Mouse (Mus musculus): ENCODE data around the gene Gm29609. TPM values are rescaled to one million over a fixed set of nuclear protein-coding genes. Genes with fewer than 3 reads are reported as not detected.
A peak's percentile ranks its signal among the peaks of the same experiment; 100 is the strongest.

Gene Gm29609
- polyA plus RNA-seq, 1 experiment: 2.6 TPM

- peak overlapping the region; percentile 95 for H3K4me3 ChIP-seq
- TF ChIP-seq MYOG (IDR thresholded peaks at IDR 0.05; ENCODE audit: control insufficient read depth in 1 of 3, insufficient read depth in 1 of 3, insufficient read length in 2 of 3, low read depth in 2 of 3) (peak; percentile 11 to 66 (median 42)), CEBPB (IDR thresholded peaks at IDR 0.05; ENCODE audit: insufficient read depth, poor library complexity, severe bottlenecking) (no peak), MYOD1 (IDR thresholded peaks at IDR 0.05; ENCODE audit: control insufficient read depth in 1 of 3, insufficient read length in 2 of 3, low read depth in 2 of 3) (peak in 2 of 3 experiments; percentile 27 to 40)
- no peaks in the 10 kb centered on the region for H3K27me3 ChIP-seq (ENCODE audit: control insufficient read depth, insufficient read depth, insufficient read length)
- H3K79me2 ChIP-seq (ENCODE audit: control insufficient read depth, insufficient read depth): peaks cover 12% of the 10 kb centered on the region
- H3ac ChIP-seq (ENCODE audit: control insufficient read depth, insufficient read length): peak overlapping the region; percentile 62
- peaks cover 31% of the 10 kb centered on the region for H3K36me3 ChIP-seq (ENCODE audit: control insufficient read depth, insufficient read depth)
- H3K4me2 ChIP-seq (ENCODE audit: low read depth): peak overlapping the region; percentile 75
These were observed 12.6 kb upstream of the Gm29609 start for GRCm38 (mm10) chr5:31192045-31192938.

GRCm38 (mm10) chr5:31190201-31190600, 10.5 kb upstream of the Gm29609 start:
- no peak overlapping the region for H3K4me3 ChIP-seq
- H3K79me2 ChIP-seq (ENCODE audit: control insufficient read depth, insufficient read depth): peaks cover 12% of the 10 kb centered on the region
- no peak overlapping the region for H3ac ChIP-seq (ENCODE audit: control insufficient read depth, insufficient read length)
- H3K27me3 ChIP-seq (ENCODE audit: control insufficient read depth, insufficient read depth, insufficient read length): no peaks in the 10 kb centered on the region
- no peak overlapping the region for H3K4me2 ChIP-seq (ENCODE audit: low read depth)
- TF ChIP-seq POLR2AphosphoS2 (IDR thresholded peaks at IDR 0.05; ENCODE audit: insufficient read length, low read depth) (no peak), REST (IDR thresholded peaks at IDR 0.05; ENCODE audit: insufficient read depth, insufficient read length) (no peak), E2F4 (IDR thresholded peaks at IDR 0.05; ENCODE audit: insufficient read depth) (no peak), POLR2A (IDR thresholded peaks at IDR 0.05; ENCODE audit: insufficient read length, low read depth) (no peak), TCF3 (IDR thresholded peaks at IDR 0.05; ENCODE audit: insufficient read length, low read depth) (no peak), SRF (IDR thresholded peaks at IDR 0.05; ENCODE audit: control insufficient read depth, insufficient read length, low read depth) (no peak), CEBPB (IDR thresholded peaks at IDR 0.05; ENCODE audit: insufficient read depth, poor library complexity, severe bottlenecking) (no peak)
- H3K36me3 ChIP-seq (ENCODE audit: control insufficient read depth, insufficient read depth): peaks cover 18% of the 10 kb centered on the region

- H3K36me3 ChIP-seq (ENCODE audit: control insufficient read depth, insufficient read depth): peaks cover 9% of the 10 kb centered on the region
- H3K27me3 ChIP-seq (ENCODE audit: control insufficient read depth, insufficient read depth, insufficient read length): no peaks in the 10 kb centered on the region
- H3K4me3 ChIP-seq: no peak overlapping the region
- TF ChIP-seq MYOD1 (IDR thresholded peaks at IDR 0.05; ENCODE audit: control insufficient read depth in 1 of 3, insufficient read length in 2 of 3, low read depth in 2 of 3) (no peak), POLR2A (IDR thresholded peaks at IDR 0.05; ENCODE audit: insufficient read length, low read depth) (no peak), TCF12 (IDR thresholded peaks at IDR 0.05; ENCODE audit: insufficient read depth, poor library complexity, severe bottlenecking) (no peak)
- H3K79me2 ChIP-seq (ENCODE audit: control insufficient read depth, insufficient read depth): no peaks in the 10 kb centered on the region
- H3K4me2 ChIP-seq (ENCODE audit: low read depth): no peak overlapping the region
- no peak overlapping the region for H3ac ChIP-seq (ENCODE audit: control insufficient read depth, insufficient read length)
These were observed 8.6 kb upstream of the Gm29609 start for GRCm38 (mm10) chr5:31188223-31188840.

- no peak overlapping the region for H3K4me3 ChIP-seq
- H3K27me3 ChIP-seq (ENCODE audit: control insufficient read depth, insufficient read depth, insufficient read length): no peaks in the 10 kb centered on the region
- H3K79me2 ChIP-seq (ENCODE audit: control insufficient read depth, insufficient read depth): peaks cover 10% of the 10 kb centered on the region
- no peak overlapping the region for H3ac ChIP-seq (ENCODE audit: control insufficient read depth, insufficient read length)
- no peak for TF ChIP-seq MAX (IDR thresholded peaks at IDR 0.05; ENCODE audit: low read depth)
- TF ChIP-seq TCF3 (IDR thresholded peaks at IDR 0.05; ENCODE audit: insufficient read length, low read depth): no peak
- TF ChIP-seq MYOD1 (IDR thresholded peaks at IDR 0.05; ENCODE audit: control insufficient read depth in 1 of 3, insufficient read length in 2 of 3, low read depth in 2 of 3): no peak
- TF ChIP-seq MYOG (IDR thresholded peaks at IDR 0.05; ENCODE audit: control insufficient read depth in 1 of 3, insufficient read depth in 1 of 3, insufficient read length in 2 of 3, low read depth in 2 of 3): no peak
- TF ChIP-seq E2F4 (IDR thresholded peaks at IDR 0.05; ENCODE audit: insufficient read depth): no peak
- no peak for TF ChIP-seq CEBPB (IDR thresholded peaks at IDR 0.05; ENCODE audit: insufficient read depth, poor library complexity, severe bottlenecking)
- TF ChIP-seq SRF (IDR thresholded peaks at IDR 0.05; ENCODE audit: control insufficient read depth, insufficient read length, low read depth): no peak
- no peak for TF ChIP-seq POLR2A (IDR thresholded peaks at IDR 0.05; ENCODE audit: insufficient read length, low read depth)
- TF ChIP-seq USF1 (IDR thresholded peaks at IDR 0.05; ENCODE audit: low read depth): no peak
- TF ChIP-seq TCF12 (IDR thresholded peaks at IDR 0.05; ENCODE audit: insufficient read depth, poor library complexity, severe bottlenecking): no peak
- H3K36me3 ChIP-seq (ENCODE audit: control insufficient read depth, insufficient read depth): peaks cover 9% of the 10 kb centered on the region
- no peak overlapping the region for H3K4me2 ChIP-seq (ENCODE audit: low read depth)
These were observed 4.0 kb upstream of the Gm29609 start for GRCm38 (mm10) chr5:31183678-31184077.

- Histone ChIP-seq H3K36me3 (ENCODE audit: control insufficient read depth, insufficient read depth) (no peaks in the 10 kb centered on the region), H3ac (ENCODE audit: control insufficient read depth, insufficient read length) (no peak overlapping the region), H3K4me2 (ENCODE audit: low read depth) (no peak overlapping the region), H3K79me2 (ENCODE audit: control insufficient read depth, insufficient read depth) (peaks cover 34% of the 10 kb centered on the region), H3K27me3 (ENCODE audit: control insufficient read depth, insufficient read depth, insufficient read length) (no peaks in the 10 kb centered on the region), H3K4me3 (peak overlapping the region; percentile 92)
- no peak for TF ChIP-seq MYOG (IDR thresholded peaks at IDR 0.05; ENCODE audit: control insufficient read depth in 1 of 3, insufficient read depth in 1 of 3, insufficient read length in 2 of 3, low read depth in 2 of 3)
- no peak for TF ChIP-seq CEBPB (IDR thresholded peaks at IDR 0.05; ENCODE audit: insufficient read depth, poor library complexity, severe bottlenecking)
- TF ChIP-seq TCF3 (IDR thresholded peaks at IDR 0.05; ENCODE audit: insufficient read length, low read depth): no peak
- TF ChIP-seq REST (IDR thresholded peaks at IDR 0.05; ENCODE audit: insufficient read depth, insufficient read length): no peak
- TF ChIP-seq TCF12 (IDR thresholded peaks at IDR 0.05; ENCODE audit: insufficient read depth, poor library complexity, severe bottlenecking): no peak
- no peak for TF ChIP-seq POLR2A (IDR thresholded peaks at IDR 0.05; ENCODE audit: insufficient read length, low read depth)
- TF ChIP-seq SRF (IDR thresholded peaks at IDR 0.05; ENCODE audit: control insufficient read depth, insufficient read length, low read depth): no peak
- no peak for TF ChIP-seq MYOD1 (IDR thresholded peaks at IDR 0.05; ENCODE audit: control insufficient read depth in 1 of 3, insufficient read length in 2 of 3, low read depth in 2 of 3)
- TF ChIP-seq USF1 (IDR thresholded peaks at IDR 0.05; ENCODE audit: low read depth): no peak
- no peak for TF ChIP-seq E2F4 (IDR thresholded peaks at IDR 0.05; ENCODE audit: insufficient read depth)
- TF ChIP-seq MAX (IDR thresholded peaks at IDR 0.05; ENCODE audit: low read depth): no peak
- no peak for TF ChIP-seq POLR2AphosphoS2 (IDR thresholded peaks at IDR 0.05; ENCODE audit: insufficient read length, low read depth)
These were observed 1.6 kb upstream of the Gm29609 start for GRCm38 (mm10) chr5:31181183-31181770.

Measured in myocyte (in vitro differentiated cells).